Mouse (Mus musculus) kidney, postnatal 14 days (tissue): ENCODE measurements at regions not wholly inside any gene's neighbourhood (a gene's known extent, or its start where the extent isn't known, plus 50 kb on each side); places are given as distances from the start of the nearest gene placed in this dataset.

Source experiments
- DNase-seq: peaks from one replicate; pipeline ENCODE4 v3.0.0; 2022; ENCODE audit warnings: mixed read lengths

- no peak for DNase-seq
Observed at GRCm38 (mm10) chr2:106083001-106083400, 79.7 kb upstream of the Dnajc24 start.

GRCm38 (mm10) chr2:106081951-106082350 lies 78.6 kb upstream of the Dnajc24 start:
- peak; percentile 59 for DNase-seq

GRCm38 (mm10) chr2:106080626-106081025 lies 77.3 kb upstream of the Dnajc24 start:
- DNase-seq, result no peak

GRCm38 (mm10) chr2:106078591-106078990 lies 75.2 kb upstream of the Dnajc24 start:
- no peak for DNase-seq

- DNase-seq, result no peak
Observed at GRCm38 (mm10) chr2:106074441-106074840, 71.1 kb upstream of the Dnajc24 start.

GRCm38 (mm10) chr2:106064316-106064715 lies 61.0 kb upstream of the Dnajc24 start:
- no peak for DNase-seq
